Mouse (Mus musculus) intestine, postnatal 0 days (tissue): ENCODE measurements around the gene Lrrn2. TPM values are rescaled to one million over a fixed set of nuclear protein-coding genes. Genes with fewer than 3 reads are reported as not detected.

ENCODE experiments used
- ATAC-seq: fragments of 200-750 bp; cut with Nextera tagmentation; 2 replicates; pipeline ENCODE4 v1.8.0; 2017; ENCODE audit warnings: mild to moderate bottlenecking, moderate TSS enrichment, moderate library complexity
- H3K27ac ChIP-seq: fragments of 300-500 bp; sonication (generic); 2 replicates; pipeline ENCODE4 v1.5.1; 2014; ENCODE audit warnings: mild to moderate bottlenecking, low read depth, low read length, moderate library complexity
- H3K27me3 ChIP-seq: fragments of 300-500 bp; sonication (generic); replicated peaks from 2 replicates; pipeline ENCODE4 v1.6.1; 2014; ENCODE audit warnings: low read length, mixed read lengths; ENCODE audit not compliant: control insufficient read depth, insufficient read depth
- H3K36me3 ChIP-seq: fragments of 300-500 bp; sonication (generic); 2 replicates; pipeline ENCODE4 v1.6.1; 2014; ENCODE audit warnings: mild to moderate bottlenecking, moderate library complexity; ENCODE audit not compliant: control insufficient read depth, insufficient read depth
- H3K4me1 ChIP-seq: fragments of 300-500 bp; sonication (generic); replicated peaks from 2 replicates; pipeline ENCODE4 v1.6.1; 2014; ENCODE audit warnings: antibody characterized with exemption, low read length, mixed read lengths; ENCODE audit not compliant: control insufficient read depth, insufficient read depth
- H3K4me2 ChIP-seq: fragments of 300-500 bp; sonication (generic); replicated peaks from 2 replicates; pipeline ENCODE4 v1.6.1; 2014; ENCODE audit warnings: low read depth, mild to moderate bottlenecking, moderate library complexity
- H3K4me3 ChIP-seq: fragments of 300-500 bp; sonication (generic); 2 replicates; pipeline ENCODE4 v1.5.1; 2014; ENCODE audit warnings: low read depth, low read length
- H3K9ac ChIP-seq: fragments of 300-500 bp; sonication (generic); 2 replicates; pipeline ENCODE4 v1.6.1; 2014; ENCODE audit warnings: mild to moderate bottlenecking, low read depth, low read length
- H3K9me3 ChIP-seq: fragments of 300-500 bp; sonication (generic); 2 replicates; pipeline ENCODE4 v1.6.1; 2016; ENCODE audit warnings: mixed run types; ENCODE audit not compliant: control insufficient read depth
- CTCF ChIP-seq: sonication (generic); IDR thresholded peaks from 2 replicates; pipeline ENCODE4 v1.5.1; 2016; ENCODE audit warnings: low read depth, mild to moderate bottlenecking, control low read depth, antibody characterized with exemption, moderate library complexity
- WGBS: fragments of 180-500 bp; shearing (Covaris S2); extraction: QIAGEN DNeasy Blood & Tissue Kit; methylation state at CpG from one replicate; pipeline ENCODE4 v1.1.7; 2014; 5-methylcytosine and 5-hydroxymethylcytosine counted together
- polyA plus RNA-seq: library from polyadenylated mRNA; unstranded; fragments of >200 nt; fragmentation: Nextera tagmentation; extraction: Ambion mirVana; gene quantifications from 2 replicates; pipeline ENCODE4 v1.2.1, GENCODE M21; 2015

The Lrrn2 gene
- polyA plus RNA-seq, 1 experiment from 2014 or later = 2.3 TPM

DNA sequence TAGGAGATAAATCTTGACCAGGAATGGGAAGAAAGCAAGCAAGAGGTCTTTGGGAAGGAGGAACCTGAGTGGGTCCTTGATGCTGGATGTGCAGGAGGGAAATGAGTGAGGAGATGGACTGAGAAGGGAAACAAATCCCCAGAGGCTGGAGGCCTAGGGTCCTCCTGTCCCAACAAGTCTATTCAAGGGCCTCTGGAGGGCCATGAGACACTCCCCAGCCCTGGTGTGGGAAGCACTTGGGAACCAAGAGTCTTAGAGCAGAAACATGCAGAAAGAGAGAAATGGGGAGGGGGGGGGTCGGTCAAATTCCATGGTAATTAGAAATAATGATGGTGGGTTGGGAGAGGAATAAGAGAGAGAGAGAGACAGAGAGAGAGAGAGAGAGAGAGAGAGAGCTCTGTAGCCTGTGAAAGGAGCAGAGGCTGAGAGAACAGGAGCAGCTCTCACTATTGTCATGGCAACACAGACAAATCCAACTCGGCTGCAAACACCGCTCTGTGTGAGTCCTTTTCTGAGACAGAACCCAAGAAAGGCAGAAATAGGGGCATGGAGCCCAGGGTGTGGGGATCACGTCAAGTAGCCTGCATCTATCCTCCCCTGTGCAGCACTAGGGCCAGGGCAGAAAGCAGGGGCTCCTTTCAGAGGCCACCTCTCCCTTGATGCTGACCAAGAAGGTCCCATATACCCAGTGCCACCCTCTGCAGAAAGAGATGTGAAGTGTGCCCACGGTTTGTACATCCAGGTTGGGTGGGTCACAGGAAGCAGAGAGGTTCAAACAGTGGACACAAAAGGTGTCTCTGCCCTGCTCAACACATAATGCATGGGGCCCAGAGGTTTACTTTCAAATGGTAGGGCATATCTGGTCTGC is 21.3 kb upstream of the Lrrn2 start:
- no peaks in the 10 kb centered on the region for H3K4me1 ChIP-seq
- no peak overlapping the region for H3K4me3 ChIP-seq
- H3K36me3 ChIP-seq = no peaks in the 10 kb centered on the region
- no peak overlapping the region for H3K9ac ChIP-seq
- no peak for TF ChIP-seq CTCF
- no peak overlapping the region for H3K27ac ChIP-seq
- 60% methylated on average over 5 of the region's 5 CpGs for whole genome bisulfite sequencing
- H3K9me3 ChIP-seq = no peaks in the 10 kb centered on the region
- H3K4me2 ChIP-seq = no peak overlapping the region
- no peak for ATAC-seq
- H3K27me3 ChIP-seq = no peaks in the 10 kb centered on the region

DNA sequence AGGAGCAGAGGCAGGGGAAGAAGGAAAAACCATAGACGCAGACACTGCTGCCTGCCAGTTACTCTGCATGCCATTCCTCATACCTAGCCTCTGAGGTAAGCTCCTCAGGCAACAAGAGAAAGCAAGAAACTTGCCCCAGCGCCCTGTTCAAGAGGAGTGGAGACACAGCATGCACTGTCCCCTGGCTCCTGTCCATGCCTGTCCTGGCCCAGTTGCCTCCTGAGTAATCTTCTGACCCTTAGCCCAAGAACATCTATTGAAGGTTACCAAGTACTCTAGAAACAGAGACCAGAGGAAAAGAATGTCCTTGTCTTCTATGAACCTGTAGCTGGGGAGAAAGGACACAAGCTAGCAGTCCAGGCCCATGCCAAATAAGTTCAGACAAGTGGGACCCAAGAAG is 15.9 kb upstream of the Lrrn2 start:
- no peaks in the 10 kb centered on the region for H3K36me3 ChIP-seq
- no peak overlapping the region for H3K27ac ChIP-seq
- H3K27me3 ChIP-seq = no peaks in the 10 kb centered on the region
- H3K4me3 ChIP-seq = no peak overlapping the region
- H3K4me2 ChIP-seq = no peak overlapping the region
- no peak for TF ChIP-seq CTCF
- no peak for ATAC-seq
- no peak overlapping the region for H3K9ac ChIP-seq
- H3K4me1 ChIP-seq = no peaks in the 10 kb centered on the region
- 55% methylated on average over 2 of the region's 2 CpGs for WGBS
- no peaks in the 10 kb centered on the region for H3K9me3 ChIP-seq

DNA sequence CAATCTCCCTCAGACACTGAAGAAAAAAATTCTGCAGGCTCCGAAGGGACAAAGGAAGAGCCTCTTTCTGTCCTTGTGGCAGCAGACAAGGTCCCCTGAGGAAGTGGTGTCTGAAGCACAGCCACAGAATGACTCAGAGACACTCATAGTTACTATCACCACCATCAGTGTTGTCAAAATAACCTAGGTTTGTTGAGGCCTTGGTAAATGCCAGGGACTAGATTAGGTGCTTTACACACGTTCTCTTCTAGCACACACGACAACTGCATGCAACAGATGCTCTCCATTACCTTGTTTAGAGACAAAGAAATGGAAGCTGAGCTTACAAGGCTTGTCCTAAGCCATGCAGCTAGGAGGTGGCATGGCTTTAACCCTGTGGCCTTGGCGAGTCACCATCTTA is 14.5 kb upstream of the Lrrn2 start:
- Histone ChIP-seq H3K9me3 (no peaks in the 10 kb centered on the region), H3K9ac (no peak overlapping the region), H3K27me3 (no peaks in the 10 kb centered on the region), H3K4me2 (no peak overlapping the region), H3K4me1 (no peaks in the 10 kb centered on the region), H3K36me3 (no peaks in the 10 kb centered on the region), H3K4me3 (no peak overlapping the region), H3K27ac (no peak overlapping the region)
- 80% methylated on average over 4 of the region's 4 CpGs for WGBS
- no peak for ATAC-seq
- TF ChIP-seq CTCF = no peak

DNA sequence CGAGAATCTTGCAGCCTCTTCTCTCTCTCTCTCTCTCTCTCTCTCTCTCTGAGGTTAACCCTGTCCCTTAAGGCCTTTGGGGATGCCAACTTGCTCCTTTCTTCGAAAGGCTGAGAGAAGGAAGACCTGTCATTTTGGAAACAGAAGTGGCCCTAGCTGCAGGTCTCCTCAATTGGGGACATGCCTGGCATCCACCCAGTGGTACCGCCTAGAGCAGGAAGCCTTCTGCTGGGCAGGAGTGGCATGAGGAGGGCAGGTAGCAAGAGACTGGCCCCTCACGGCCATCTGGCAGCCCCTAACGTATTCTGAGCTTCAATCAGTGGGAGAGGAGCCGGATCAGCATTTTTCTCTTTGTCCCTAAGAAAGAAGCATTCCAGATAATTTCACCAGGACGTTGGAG is 9.7 kb upstream of the Lrrn2 start:
- Histone ChIP-seq H3K9me3 (no peaks in the 10 kb centered on the region), H3K27me3 (0 out of 2 replicates have a peak, but pooled peaks cover 4% of the 10 kb centered on the region), H3K4me1 (no peaks in the 10 kb centered on the region), H3K4me3 (no peak overlapping the region), H3K4me2 (no peak overlapping the region), H3K27ac (no peak overlapping the region), H3K9ac (no peak overlapping the region), H3K36me3 (no peaks in the 10 kb centered on the region)
- ATAC-seq = no peak
- TF ChIP-seq CTCF = no peak
- WGBS = 59% methylated on average over 7 of the region's 7 CpGs

DNA sequence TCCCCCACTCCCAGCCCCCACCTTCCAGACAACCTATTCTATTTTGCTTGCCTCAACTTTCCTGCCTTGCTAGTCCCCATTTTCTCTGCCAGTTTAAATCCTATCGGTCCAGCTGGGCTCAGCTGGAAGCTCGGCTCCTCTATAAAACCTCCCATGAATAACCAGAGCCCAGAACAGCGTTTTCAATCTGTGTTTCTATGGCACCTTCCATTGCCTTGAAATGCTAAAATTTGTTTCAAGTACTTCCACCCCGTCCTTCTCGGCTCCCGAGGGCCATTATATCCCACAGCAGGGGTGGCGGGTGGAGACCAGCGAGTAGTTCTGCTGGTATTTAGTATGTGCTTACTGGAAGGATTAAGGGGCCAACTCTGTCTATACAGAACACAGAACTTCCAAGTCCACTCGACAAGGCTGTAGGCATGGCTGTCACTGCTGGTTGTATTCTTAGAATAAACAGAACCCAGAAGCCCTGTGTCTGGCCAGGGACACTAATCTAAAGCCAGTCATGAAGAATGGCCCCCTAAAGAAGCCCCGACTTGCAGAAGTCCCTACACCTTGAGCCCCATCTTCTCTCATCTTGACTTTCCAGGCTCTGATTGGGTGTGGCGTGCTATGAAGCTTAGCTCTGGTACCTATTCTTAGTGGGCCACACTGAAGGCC is 992 bp upstream of the Lrrn2 start:
- Histone ChIP-seq H3K4me3 (no peak overlapping the region), H3K9ac (no peak overlapping the region), H3K27me3 (peaks cover 34% of the 10 kb centered on the region), H3K9me3 (no peaks in the 10 kb centered on the region), H3K4me1 (no peaks in the 10 kb centered on the region), H3K4me2 (no peak overlapping the region), H3K27ac (no peak overlapping the region), H3K36me3 (no peaks in the 10 kb centered on the region)
- no peak for ATAC-seq
- TF ChIP-seq CTCF = no peak
- WGBS = 31% methylated on average over 11 of the region's 11 CpGs

GRCm38 (mm10) chr1:132879801-132880160 is 292 bp upstream of the Lrrn2 start:
- no peak overlapping the region for H3K9ac ChIP-seq
- peaks cover 34% of the 10 kb centered on the region for H3K27me3 ChIP-seq
- H3K9me3 ChIP-seq = no peaks in the 10 kb centered on the region
- H3K4me3 ChIP-seq = peak overlapping the region; percentile 43
- H3K4me1 ChIP-seq = no peaks in the 10 kb centered on the region
- H3K4me2 ChIP-seq = peak overlapping the region; percentile 65; the same call in 1 of the 2 replicates
- H3K27ac ChIP-seq = no peak overlapping the region
- no peak for TF ChIP-seq CTCF
- WGBS = 22% methylated on average over 8 of the region's 8 CpGs
- ATAC-seq = no peak
- no peaks in the 10 kb centered on the region for H3K36me3 ChIP-seq
